Mouse (Mus musculus) E14TG2a.4 (cell line): ENCODE measurements around the gene Pxn.

Source experiments
- CTCF ChIP-seq: conservative IDR thresholded peaks from 2 replicates; pipeline ENCODE4 v1.5.1; 2014; ENCODE audit warnings: low read length
- NANOG ChIP-seq: IDR thresholded peaks from 2 replicates; pipeline ENCODE4 v1.6.1; 2014; ENCODE audit warnings: borderline replicate concordance, low read length, mixed read lengths
- POU5F1 ChIP-seq: IDR thresholded peaks from 2 replicates; pipeline ENCODE4 v1.6.1; 2014; ENCODE audit warnings: low read length, borderline replicate concordance

- TF ChIP-seq CTCF: no peak
- TF ChIP-seq POU5F1: no peak
- TF ChIP-seq NANOG: no peak
Measured at GRCm38 (mm10) chr5:115487353-115487752, 19.1 kb upstream of the Pxn start.
